Mouse (Mus musculus): ENCODE measurements around the gene 3110082I17Rik. TPM values are rescaled to one million over a fixed set of nuclear protein-coding genes. Genes with fewer than 3 reads are reported as not detected.

The 3110082I17Rik gene
- polyA plus RNA-seq, 1 experiment, result 4.8 TPM

GRCm38 (mm10) chr5:139379771-139380384 is 80.4 kb downstream of the 3110082I17Rik start:
- peak overlapping the region; percentile 5 for H3K4me3 ChIP-seq (ENCODE audit: insufficient read depth, low read depth, low read length)
- peak overlapping the region; percentile 93 for H3K27ac ChIP-seq (ENCODE audit: insufficient read depth, low read depth, low read length)
- no peaks in the 10 kb centered on the region for H3K27me3 ChIP-seq (replicated peaks; ENCODE audit: control insufficient read depth, insufficient read depth, low read length)
- 14% methylated on average over 8 of the region's 8 CpGs for WGBS
- TF ChIP-seq POLR2A (IDR thresholded peaks at IDR 0.05; ENCODE audit: low read depth, low read length) (no peak), CTCF (conservative IDR thresholded peaks at IDR 0.05; ENCODE audit: insufficient read depth, insufficient read length, low read depth, low read length) (no peak)
- DNase-seq, result no peak
- peaks cover 60% of the 10 kb centered on the region for H3K4me1 ChIP-seq (ENCODE audit: control insufficient read depth, insufficient read depth, low read length)
- H3K36me3 ChIP-seq (ENCODE audit: control insufficient read depth, insufficient read depth, low read length), result no peaks in the 10 kb centered on the region

GRCm38 (mm10) chr5:139378986-139379629 is 81.2 kb downstream of the 3110082I17Rik start:
- peak overlapping the region; percentile 93 for H3K27ac ChIP-seq (ENCODE audit: insufficient read depth, low read depth, low read length)
- WGBS, result 7% methylated on average over 21 of the region's 21 CpGs
- no peaks in the 10 kb centered on the region for H3K27me3 ChIP-seq (replicated peaks; ENCODE audit: control insufficient read depth, insufficient read depth, low read length)
- DNase-seq, result peak; percentile 98
- H3K36me3 ChIP-seq (ENCODE audit: control insufficient read depth, insufficient read depth, low read length), result no peaks in the 10 kb centered on the region
- peaks cover 59% of the 10 kb centered on the region for H3K4me1 ChIP-seq (ENCODE audit: control insufficient read depth, insufficient read depth, low read length)
- TF ChIP-seq POLR2A (IDR thresholded peaks at IDR 0.05; ENCODE audit: low read depth, low read length) (no peak), CTCF (conservative IDR thresholded peaks at IDR 0.05; ENCODE audit: insufficient read depth, insufficient read length, low read depth, low read length) (no peak)
- no peak overlapping the region for H3K4me3 ChIP-seq (ENCODE audit: insufficient read depth, low read depth, low read length)

- Histone ChIP-seq H3K4me3 (ENCODE audit: insufficient read depth, low read depth, low read length) (no peak overlapping the region), H3K4me1 (ENCODE audit: control insufficient read depth, insufficient read depth, low read length) (peaks cover 55% of the 10 kb centered on the region), H3K27ac (ENCODE audit: insufficient read depth, low read depth, low read length) (peak overlapping the region; percentile 90), H3K27me3 (replicated peaks; ENCODE audit: control insufficient read depth, insufficient read depth, low read length) (no peaks in the 10 kb centered on the region), H3K36me3 (ENCODE audit: control insufficient read depth, insufficient read depth, low read length) (no peaks in the 10 kb centered on the region)
- 64% methylated on average over 7 of the region's 7 CpGs for WGBS
- no peak for DNase-seq
- TF ChIP-seq CTCF (conservative IDR thresholded peaks at IDR 0.05; ENCODE audit: insufficient read depth, insufficient read length, low read depth, low read length), result no peak
Observed at GRCm38 (mm10) chr5:139378271-139378556, 82.1 kb downstream of the 3110082I17Rik start.

- Histone ChIP-seq H3K27ac (ENCODE audit: insufficient read depth, low read depth, low read length) (peak within 1 kb of the TSS; percentile 90), H3K4me3 (ENCODE audit: insufficient read depth, low read depth, low read length) (no peak within 1 kb of the TSS)
Observed at GRCm38 (mm10) chr5:139377468-139378270, 82.7 kb downstream of the 3110082I17Rik start, which contains the start of gene Gpr146. TSS of gene Gpr146 (plus strand) at chr5:139377697.

GRCm38 (mm10) chr5:139374841-139375240 is 85.5 kb downstream of the 3110082I17Rik start:
- 60% methylated on average over 2 of the region's 2 CpGs for WGBS
- no peaks in the 10 kb centered on the region for H3K36me3 ChIP-seq (ENCODE audit: control insufficient read depth, insufficient read depth, low read length)
- H3K4me1 ChIP-seq (ENCODE audit: control insufficient read depth, insufficient read depth, low read length), result peaks cover 63% of the 10 kb centered on the region
- no peaks in the 10 kb centered on the region for H3K27me3 ChIP-seq (replicated peaks; ENCODE audit: control insufficient read depth, insufficient read depth, low read length)
- no peak for DNase-seq
- H3K27ac ChIP-seq (ENCODE audit: insufficient read depth, low read depth, low read length), result peak overlapping the region; percentile 36
- TF ChIP-seq POLR2A (IDR thresholded peaks at IDR 0.05; ENCODE audit: low read depth, low read length), result no peak
- TF ChIP-seq CTCF (conservative IDR thresholded peaks at IDR 0.05; ENCODE audit: insufficient read depth, insufficient read length, low read depth, low read length), result no peak
- no peak overlapping the region for H3K4me3 ChIP-seq (ENCODE audit: insufficient read depth, low read depth, low read length)

More at GRCm38 (mm10) chr5:139377468-139378270, 82.7 kb downstream of the 3110082I17Rik start, which contains the start of gene Gpr146:
- no peaks in the 10 kb centered on the region for H3K27me3 ChIP-seq (replicated peaks; ENCODE audit: control insufficient read depth, insufficient read depth, low read length)
- no peaks in the 10 kb centered on the region for H3K36me3 ChIP-seq (ENCODE audit: control insufficient read depth, insufficient read depth, low read length)
- TF ChIP-seq CTCF (conservative IDR thresholded peaks at IDR 0.05; ENCODE audit: insufficient read depth, insufficient read length, low read depth, low read length) (no peak), POLR2A (IDR thresholded peaks at IDR 0.05; ENCODE audit: low read depth, low read length) (no peak)
- WGBS, result 34% methylated on average over 18 of the region's 18 CpGs
- H3K4me1 ChIP-seq (ENCODE audit: control insufficient read depth, insufficient read depth, low read length), result peaks cover 55% of the 10 kb centered on the region
- DNase-seq, result peak; percentile 89

- TF ChIP-seq POLR2A (IDR thresholded peaks at IDR 0.05; ENCODE audit: low read depth, low read length), result no peak
- TF ChIP-seq CTCF (conservative IDR thresholded peaks at IDR 0.05; ENCODE audit: insufficient read depth, insufficient read length, low read depth, low read length), result no peak
- H3K27me3 ChIP-seq (replicated peaks; ENCODE audit: control insufficient read depth, insufficient read depth, low read length), result no peaks in the 10 kb centered on the region
- H3K27ac ChIP-seq (ENCODE audit: insufficient read depth, low read depth, low read length), result peak overlapping the region; percentile 36; the same call in 1 of the 2 replicates
- WGBS, result 49% methylated on average over 6 of the region's 6 CpGs
- peaks cover 61% of the 10 kb centered on the region for H3K4me1 ChIP-seq (ENCODE audit: control insufficient read depth, insufficient read depth, low read length)
- peak; percentile 75 for DNase-seq
- no peak overlapping the region for H3K4me3 ChIP-seq (ENCODE audit: insufficient read depth, low read depth, low read length)
- H3K36me3 ChIP-seq (ENCODE audit: control insufficient read depth, insufficient read depth, low read length), result no peaks in the 10 kb centered on the region
Observed at GRCm38 (mm10) chr5:139373889-139374444, 86.4 kb downstream of the 3110082I17Rik start.
